Mouse (Mus musculus): ENCODE measurements around the gene Slc31a1. TPM values are rescaled to one million over a fixed set of nuclear protein-coding genes. Genes with fewer than 3 reads are reported as not detected.

Gene Slc31a1
- polyA plus RNA-seq, 1 experiment from 2014 or later = 44.7 TPM

DNA sequence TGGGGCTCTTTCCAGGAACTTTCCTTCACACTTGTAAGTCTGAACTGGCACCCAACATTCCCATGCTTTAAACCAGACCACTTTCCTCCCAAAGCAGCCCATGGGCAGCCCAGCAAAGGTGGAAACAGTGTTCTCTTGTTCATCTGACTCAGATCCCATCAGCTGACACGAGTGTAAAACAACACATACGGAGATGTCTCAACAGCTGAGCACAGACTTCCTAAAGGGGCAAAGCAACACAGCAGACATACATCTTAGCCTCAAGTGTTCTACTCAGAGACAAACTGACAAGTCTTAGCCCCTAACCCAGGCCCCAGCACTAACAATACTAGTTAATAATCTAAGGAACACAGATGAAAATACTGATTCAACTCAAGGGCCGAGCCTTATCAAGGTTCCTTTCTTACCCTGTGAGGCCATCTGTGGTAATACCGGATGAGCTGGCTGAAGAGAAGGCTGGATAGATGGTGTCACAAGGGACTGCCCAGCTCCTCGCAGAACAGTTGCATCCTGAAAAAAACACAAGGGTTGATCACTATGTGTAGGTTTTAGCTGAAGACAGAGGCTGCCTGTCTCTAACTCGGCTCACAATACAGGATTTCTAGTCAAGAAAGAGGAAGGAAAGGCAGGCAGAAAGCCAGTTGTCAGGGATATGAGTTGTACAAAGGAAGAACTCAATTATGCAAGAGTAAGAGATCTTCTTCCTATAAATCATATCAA lies 31.4 kb upstream of the Slc31a1 start:
- no peak for ATAC-seq (ENCODE audit: insufficient number of reproducible peaks, low FRiP score, low TSS enrichment, low read depth)
- 86% methylated on average over 6 of the region's 6 CpGs for WGBS
- Histone ChIP-seq H3K36me3 (ENCODE audit: control insufficient read depth, insufficient read depth, low read length) (no peaks in the 10 kb centered on the region; the same call in 1 of the 2 replicates), H3K4me3 (ENCODE audit: low read depth, low read length) (no peak overlapping the region), H3K4me1 (ENCODE audit: control insufficient read depth, insufficient read depth, low read length) (no peaks in the 10 kb centered on the region), H3K27me3 (ENCODE audit: control insufficient read depth, insufficient read depth, low read length) (no peaks in the 10 kb centered on the region), H3K9me3 (ENCODE audit: control insufficient read depth, low read length) (no peaks in the 10 kb centered on the region), H3K27ac (replicated peaks; ENCODE audit: low read depth, low read length) (no peak overlapping the region), H3K4me2 (ENCODE audit: low read depth, severe bottlenecking) (no peak overlapping the region), H3K9ac (ENCODE audit: low read length) (no peak overlapping the region)
- DNase-seq (ENCODE audit: low spot score) = no peak

DNA sequence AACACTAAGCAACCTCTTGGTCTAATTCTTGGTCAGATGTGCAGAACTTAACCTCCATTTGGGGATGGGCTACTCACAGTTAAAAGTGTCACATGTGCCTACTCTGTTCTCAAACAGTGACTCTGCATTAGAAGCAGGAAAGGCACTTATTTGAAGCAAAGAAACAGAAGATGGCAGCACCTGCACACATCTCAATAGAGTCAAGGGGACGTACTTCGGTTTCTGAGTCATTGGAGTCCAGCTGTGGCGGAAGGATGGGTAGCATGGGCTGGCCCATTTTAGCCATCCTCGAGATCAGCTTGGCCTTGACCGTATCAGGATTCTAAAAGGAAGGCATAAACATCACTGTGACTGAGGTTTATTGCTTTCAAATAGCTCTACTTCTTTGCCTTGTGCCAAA lies 28.6 kb upstream of the Slc31a1 start:
- no peaks in the 10 kb centered on the region for H3K27me3 ChIP-seq (ENCODE audit: control insufficient read depth, insufficient read depth, low read length)
- H3K4me3 ChIP-seq (ENCODE audit: low read depth, low read length) = no peak overlapping the region
- H3K4me2 ChIP-seq (ENCODE audit: low read depth, severe bottlenecking) = no peak overlapping the region
- no peaks in the 10 kb centered on the region for H3K4me1 ChIP-seq (ENCODE audit: control insufficient read depth, insufficient read depth, low read length)
- WGBS = 84% methylated on average over 5 of the region's 5 CpGs
- no peaks in the 10 kb centered on the region for H3K9me3 ChIP-seq (ENCODE audit: control insufficient read depth, low read length)
- no peak overlapping the region for H3K9ac ChIP-seq (ENCODE audit: low read length)
- peaks cover 2% of the 10 kb centered on the region for H3K36me3 ChIP-seq (ENCODE audit: control insufficient read depth, insufficient read depth, low read length)
- ATAC-seq (ENCODE audit: insufficient number of reproducible peaks, low FRiP score, low TSS enrichment, low read depth) (no peak), DNase-seq (ENCODE audit: low spot score) (no peak)
- no peak overlapping the region for H3K27ac ChIP-seq (replicated peaks; ENCODE audit: low read depth, low read length)

DNA sequence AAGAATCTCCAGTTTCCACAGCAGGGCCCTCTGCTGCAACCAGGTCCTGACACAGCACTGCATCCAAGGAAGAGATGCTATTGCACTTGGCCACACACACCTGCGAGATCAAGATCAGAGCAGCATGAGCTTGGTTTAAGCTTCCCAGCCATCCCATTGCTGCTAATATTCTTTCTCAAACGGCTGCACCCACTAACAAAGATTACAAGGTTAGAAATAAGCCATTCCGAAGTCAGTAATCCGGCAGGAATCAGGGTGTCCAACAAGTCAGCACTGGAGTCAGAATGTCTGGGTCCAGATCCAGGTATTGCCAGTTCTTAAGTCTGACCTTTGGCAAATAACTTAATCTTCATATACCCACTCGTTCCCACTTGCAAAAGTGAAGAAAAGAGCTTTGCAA lies 22.0 kb upstream of the Slc31a1 start:
- Histone ChIP-seq H3K4me3 (ENCODE audit: low read depth, low read length) (no peak overlapping the region), H3K9me3 (ENCODE audit: control insufficient read depth, low read length) (no peaks in the 10 kb centered on the region), H3K27ac (replicated peaks; ENCODE audit: low read depth, low read length) (no peak overlapping the region), H3K36me3 (ENCODE audit: control insufficient read depth, insufficient read depth, low read length) (peaks cover 2% of the 10 kb centered on the region), H3K4me2 (ENCODE audit: low read depth, severe bottlenecking) (no peak overlapping the region), H3K27me3 (ENCODE audit: control insufficient read depth, insufficient read depth, low read length) (no peaks in the 10 kb centered on the region), H3K4me1 (ENCODE audit: control insufficient read depth, insufficient read depth, low read length) (no peaks in the 10 kb centered on the region), H3K9ac (ENCODE audit: low read length) (no peak overlapping the region)
- WGBS = 90% methylated on average over 5 of the region's 5 CpGs
- DNase-seq (ENCODE audit: low spot score) = no peak
- no peak for ATAC-seq (ENCODE audit: insufficient number of reproducible peaks, low FRiP score, low TSS enrichment, low read depth)

DNA sequence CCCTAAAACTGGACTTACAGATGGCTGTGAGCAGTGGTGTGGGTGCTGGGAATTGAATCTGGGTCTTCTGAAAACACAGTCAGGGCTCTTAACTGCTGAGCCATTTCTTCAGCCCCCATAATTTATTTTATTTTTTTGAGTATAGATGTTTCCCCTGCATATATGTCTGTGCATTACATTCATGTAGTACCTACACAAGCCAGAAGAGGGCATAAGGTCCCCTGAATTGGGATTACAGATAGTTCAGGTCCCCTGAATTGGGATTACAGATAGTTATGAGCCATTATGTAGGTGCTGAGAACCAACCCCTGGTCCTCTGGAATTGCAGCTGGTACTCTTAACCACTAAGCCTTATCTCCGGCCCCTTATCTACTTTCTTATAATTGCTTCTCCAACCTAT lies 16.5 kb upstream of the Slc31a1 start:
- WGBS = 86% methylated on average over 1 of the region's 1 CpGs
- Histone ChIP-seq H3K27ac (replicated peaks; ENCODE audit: low read depth, low read length) (no peak overlapping the region), H3K36me3 (ENCODE audit: control insufficient read depth, insufficient read depth, low read length) (no peaks in the 10 kb centered on the region; the same call in 1 of the 2 replicates), H3K4me1 (ENCODE audit: control insufficient read depth, insufficient read depth, low read length) (no peaks in the 10 kb centered on the region), H3K9me3 (ENCODE audit: control insufficient read depth, low read length) (no peaks in the 10 kb centered on the region), H3K4me3 (ENCODE audit: low read depth, low read length) (no peak overlapping the region), H3K4me2 (ENCODE audit: low read depth, severe bottlenecking) (no peak overlapping the region), H3K9ac (ENCODE audit: low read length) (no peak overlapping the region), H3K27me3 (ENCODE audit: control insufficient read depth, insufficient read depth, low read length) (no peaks in the 10 kb centered on the region)
- no peak for ATAC-seq (ENCODE audit: insufficient number of reproducible peaks, low FRiP score, low TSS enrichment, low read depth)
- no peak for DNase-seq (ENCODE audit: low spot score)

DNA sequence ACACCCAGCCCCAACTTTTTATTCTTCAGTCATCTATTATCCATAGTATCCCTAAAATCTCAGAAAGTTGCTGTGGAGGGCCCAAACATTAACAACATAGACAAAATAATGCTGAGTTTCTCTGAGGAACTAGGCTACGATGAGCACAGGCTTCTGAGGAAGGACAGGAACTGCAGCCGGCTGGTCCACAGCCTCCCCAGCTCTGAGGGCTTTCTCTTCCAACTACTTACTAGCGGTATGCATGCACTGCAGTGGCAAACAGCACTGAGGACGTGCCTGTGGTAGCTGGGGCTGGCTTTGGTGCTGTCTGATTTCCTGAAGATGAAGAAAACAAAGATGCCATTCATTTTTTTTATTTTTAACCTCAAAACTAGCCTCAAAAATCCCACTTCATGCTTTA lies 14.7 kb upstream of the Slc31a1 start:
- H3K9me3 ChIP-seq (ENCODE audit: control insufficient read depth, low read length) = no peaks in the 10 kb centered on the region
- H3K27me3 ChIP-seq (ENCODE audit: control insufficient read depth, insufficient read depth, low read length) = no peaks in the 10 kb centered on the region
- no peak overlapping the region for H3K4me2 ChIP-seq (ENCODE audit: low read depth, severe bottlenecking)
- 79% methylated on average over 4 of the region's 4 CpGs for WGBS
- H3K36me3 ChIP-seq (ENCODE audit: control insufficient read depth, insufficient read depth, low read length) = no peaks in the 10 kb centered on the region
- H3K9ac ChIP-seq (ENCODE audit: low read length) = no peak overlapping the region
- ATAC-seq (ENCODE audit: insufficient number of reproducible peaks, low FRiP score, low TSS enrichment, low read depth) = no peak
- no peak overlapping the region for H3K4me3 ChIP-seq (ENCODE audit: low read depth, low read length)
- no peak overlapping the region for H3K27ac ChIP-seq (replicated peaks; ENCODE audit: low read depth, low read length)
- DNase-seq (ENCODE audit: low spot score) = no peak
- no peaks in the 10 kb centered on the region for H3K4me1 ChIP-seq (ENCODE audit: control insufficient read depth, insufficient read depth, low read length)

DNA sequence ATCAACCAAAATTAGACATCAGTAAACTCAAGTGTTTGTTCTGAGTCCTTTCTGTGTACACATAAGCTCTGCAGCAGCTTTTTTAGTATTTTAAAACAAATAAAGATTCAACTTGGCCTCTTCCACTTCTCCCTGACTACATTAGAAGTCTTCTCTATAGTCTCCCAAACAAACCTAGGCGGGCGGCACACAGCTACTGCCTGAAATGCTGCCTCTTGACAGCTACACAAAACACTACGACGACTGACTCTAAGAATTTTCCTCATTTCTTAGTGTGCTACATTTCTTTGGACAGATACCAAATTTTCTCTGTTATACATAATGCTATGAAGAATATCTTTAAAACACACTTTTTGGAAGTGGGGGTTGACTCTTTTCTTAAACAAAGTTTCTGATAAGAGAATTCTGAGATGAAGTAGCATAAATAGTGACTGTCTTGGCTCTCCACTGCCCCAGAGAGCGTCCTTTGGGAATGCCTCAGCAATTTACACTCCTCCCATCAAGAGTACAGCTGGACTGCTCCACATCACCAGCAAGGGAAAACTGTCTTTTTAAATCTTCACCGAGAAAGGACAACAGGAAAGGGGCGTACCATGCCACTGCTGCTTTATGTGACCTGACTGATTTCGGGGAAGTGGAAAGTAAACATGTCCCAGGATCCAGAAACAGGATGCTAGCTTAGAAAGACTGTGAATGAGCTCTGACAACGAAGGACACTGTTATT lies 12.8 kb upstream of the Slc31a1 start:
- no peak overlapping the region for H3K27ac ChIP-seq (replicated peaks; ENCODE audit: low read depth, low read length)
- H3K4me3 ChIP-seq (ENCODE audit: low read depth, low read length) = no peak overlapping the region
- H3K36me3 ChIP-seq (ENCODE audit: control insufficient read depth, insufficient read depth, low read length) = no peaks in the 10 kb centered on the region
- DNase-seq (ENCODE audit: low spot score) (no peak), ATAC-seq (ENCODE audit: insufficient number of reproducible peaks, low FRiP score, low TSS enrichment, low read depth) (no peak)
- no peaks in the 10 kb centered on the region for H3K4me1 ChIP-seq (ENCODE audit: control insufficient read depth, insufficient read depth, low read length)
- no peak overlapping the region for H3K9ac ChIP-seq (ENCODE audit: low read length)
- 83% methylated on average over 9 of the region's 9 CpGs for WGBS
- H3K27me3 ChIP-seq (ENCODE audit: control insufficient read depth, insufficient read depth, low read length) = no peaks in the 10 kb centered on the region
- no peaks in the 10 kb centered on the region for H3K9me3 ChIP-seq (ENCODE audit: control insufficient read depth, low read length)
- H3K4me2 ChIP-seq (ENCODE audit: low read depth, severe bottlenecking) = no peak overlapping the region

DNA sequence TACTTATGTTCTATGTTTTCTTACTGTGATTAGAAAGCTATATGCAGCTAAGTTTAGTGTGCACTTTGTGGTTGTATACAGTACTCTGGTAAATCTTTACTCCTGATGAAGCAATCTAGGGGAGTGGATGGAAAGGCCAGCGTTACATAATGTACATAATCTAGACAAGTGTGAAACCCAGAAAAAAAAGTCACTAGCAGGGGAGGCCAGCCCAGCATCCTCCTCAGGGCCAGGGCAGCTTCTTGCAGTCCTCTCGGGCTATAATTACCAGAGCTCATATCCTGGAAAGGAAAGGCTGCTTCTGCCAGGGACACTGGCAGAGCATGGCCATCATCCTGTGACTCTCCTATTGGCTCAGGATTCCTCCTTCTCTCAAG lies 12.2 kb upstream of the Slc31a1 start:
- no peak overlapping the region for H3K4me3 ChIP-seq (ENCODE audit: low read depth, low read length)
- H3K9me3 ChIP-seq (ENCODE audit: control insufficient read depth, low read length) = no peaks in the 10 kb centered on the region
- ATAC-seq (ENCODE audit: insufficient number of reproducible peaks, low FRiP score, low TSS enrichment, low read depth) (no peak), DNase-seq (ENCODE audit: low spot score) (no peak)
- no peak overlapping the region for H3K9ac ChIP-seq (ENCODE audit: low read length)
- H3K27ac ChIP-seq (replicated peaks; ENCODE audit: low read depth, low read length) = no peak overlapping the region
- H3K4me2 ChIP-seq (ENCODE audit: low read depth, severe bottlenecking) = no peak overlapping the region
- 80% methylated on average over 2 of the region's 2 CpGs for WGBS
- no peaks in the 10 kb centered on the region for H3K4me1 ChIP-seq (ENCODE audit: control insufficient read depth, insufficient read depth, low read length)
- no peaks in the 10 kb centered on the region for H3K27me3 ChIP-seq (ENCODE audit: control insufficient read depth, insufficient read depth, low read length)
- no peaks in the 10 kb centered on the region for H3K36me3 ChIP-seq (ENCODE audit: control insufficient read depth, insufficient read depth, low read length)

DNA sequence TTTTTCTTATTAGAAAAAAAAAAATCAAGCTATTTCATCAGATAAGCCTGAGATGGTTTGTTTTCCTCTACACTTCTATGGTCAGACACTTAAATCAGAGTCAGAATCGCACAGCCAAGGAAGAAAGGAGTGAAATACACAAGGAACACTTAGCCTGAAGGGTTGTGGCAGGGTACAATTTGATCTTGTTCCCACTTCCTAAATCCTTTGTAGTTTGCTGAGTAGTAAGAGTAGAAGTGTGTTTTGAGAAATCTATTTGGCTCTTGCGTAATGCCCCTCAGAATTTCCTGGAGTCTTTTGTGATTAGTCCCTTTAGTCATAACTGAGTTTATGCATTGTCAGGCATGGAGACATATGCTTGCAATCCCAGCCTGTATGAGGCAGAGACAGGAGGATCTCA lies 11.2 kb upstream of the Slc31a1 start:
- Histone ChIP-seq H3K4me3 (ENCODE audit: low read depth, low read length) (no peak overlapping the region), H3K9ac (ENCODE audit: low read length) (no peak overlapping the region), H3K4me2 (ENCODE audit: low read depth, severe bottlenecking) (no peak overlapping the region), H3K4me1 (ENCODE audit: control insufficient read depth, insufficient read depth, low read length) (no peaks in the 10 kb centered on the region), H3K36me3 (ENCODE audit: control insufficient read depth, insufficient read depth, low read length) (no peaks in the 10 kb centered on the region), H3K27me3 (ENCODE audit: control insufficient read depth, insufficient read depth, low read length) (no peaks in the 10 kb centered on the region), H3K27ac (replicated peaks; ENCODE audit: low read depth, low read length) (no peak overlapping the region), H3K9me3 (ENCODE audit: control insufficient read depth, low read length) (no peaks in the 10 kb centered on the region)
- DNase-seq (ENCODE audit: low spot score) (no peak), ATAC-seq (ENCODE audit: insufficient number of reproducible peaks, low FRiP score, low TSS enrichment, low read depth) (no peak)
- 92% methylated on average over 2 of the region's 2 CpGs for WGBS

Measured in limb, embryonic 11.5 days (tissue).